Mouse (Mus musculus): Measurements from ENCODE around the gene Bcl2l10.

The Bcl2l10 gene

DNA sequence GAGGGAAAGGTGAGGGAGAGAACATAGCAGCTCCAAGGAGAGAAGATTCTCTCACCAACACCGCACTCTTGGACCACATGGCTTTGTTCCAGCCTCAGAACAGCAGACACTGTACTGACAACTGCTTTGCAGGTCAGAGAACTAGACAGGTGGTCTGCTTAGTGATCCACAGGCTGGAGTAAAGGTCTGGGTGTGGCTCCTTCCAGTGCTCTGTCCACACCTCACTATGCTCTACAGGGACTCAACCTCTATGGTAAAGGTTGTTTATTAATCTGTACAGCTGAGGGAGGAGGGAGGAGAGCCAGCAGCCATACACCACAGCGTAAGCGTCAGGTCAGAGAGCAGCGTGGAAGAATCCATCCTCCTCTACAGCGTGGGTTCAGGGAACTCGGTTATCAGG is 48.4 kb downstream of the Bcl2l10 start:
- no peak for DNase-seq (ENCODE audit: low read depth in 1 of 2, low spot score in 2 of 2)

DNA sequence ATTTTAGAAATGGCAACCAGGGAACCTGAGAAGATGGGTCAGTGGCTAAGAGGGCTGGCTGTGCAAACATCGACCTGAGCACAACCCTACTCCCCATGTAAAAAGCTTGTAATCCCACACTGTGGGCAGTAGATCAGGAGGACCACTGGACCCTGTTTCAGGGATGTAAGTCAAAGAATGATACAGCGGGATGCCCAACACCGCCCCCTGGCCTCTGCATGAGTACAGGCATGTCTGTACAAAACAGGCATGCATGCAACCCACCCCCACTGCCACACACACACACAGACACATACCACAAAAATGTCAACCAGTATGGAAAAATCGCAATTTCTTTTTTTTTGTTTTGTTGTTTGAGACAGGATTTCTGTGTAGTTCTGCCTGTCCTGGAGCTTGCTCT is 51.5 kb downstream of the Bcl2l10 start:
- DNase-seq (ENCODE audit: low read depth in 1 of 2, low spot score in 2 of 2): no peak

DNA sequence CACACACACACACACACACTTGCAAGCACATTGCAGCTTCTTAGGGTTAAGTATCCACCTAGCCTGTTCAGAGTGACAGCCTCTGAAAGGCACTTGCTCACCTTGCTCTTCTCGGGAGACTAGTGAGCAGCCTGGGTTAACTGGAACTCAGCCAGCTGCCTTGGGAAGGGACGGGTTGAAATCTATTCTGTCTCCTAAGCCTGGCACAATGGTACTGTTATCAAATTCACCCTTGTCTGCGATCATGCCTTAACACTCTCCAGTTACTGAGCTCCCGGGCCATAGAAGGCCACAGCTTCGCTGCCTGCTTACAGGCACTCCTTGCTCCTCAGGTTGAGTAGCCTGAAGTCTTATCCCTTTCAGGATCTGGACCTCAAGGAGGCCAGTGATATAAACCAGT is 53.1 kb downstream of the Bcl2l10 start:
- no peak for DNase-seq (ENCODE audit: low read depth in 1 of 2, low spot score in 2 of 2)
